Mouse (Mus musculus) common myeloid progenitor, adult 5-6 weeks (primary cell): ENCODE measurements around the gene Sgsh. TPM values are rescaled to one million over a fixed set of nuclear protein-coding genes. Genes with fewer than 3 reads are reported as not detected.
A peak's percentile ranks its signal among the peaks of the same experiment; 100 is the strongest.

Experiments used
- ATAC-seq: replicated peaks from 2 replicates; pipeline ENCODE4 v1.8.0; 2016; ENCODE audit warnings: low read depth, mild to moderate bottlenecking, moderate TSS enrichment, inconsistent platforms; ENCODE audit not compliant: poor library complexity, severe bottlenecking
- total RNA-seq: library from RNA; stranded (forward); fragments of 200-1000, 187-1606 nt; gene quantifications from 2 replicates; pipeline ENCODE4 v1.2.3, GENCODE M21; 2017

The Sgsh gene
- total RNA-seq, 1 experiment from 2014 or later, result 6.7 TPM

GRCm38 (mm10) chr11:119378551-119378950, 23.2 kb upstream of the Sgsh start:
- no peak for ATAC-seq

- peak; percentile 30; the same call in 1 of the 2 replicates for ATAC-seq
Observed at GRCm38 (mm10) chr11:119377326-119377725, 22.0 kb upstream of the Sgsh start.

DNA sequence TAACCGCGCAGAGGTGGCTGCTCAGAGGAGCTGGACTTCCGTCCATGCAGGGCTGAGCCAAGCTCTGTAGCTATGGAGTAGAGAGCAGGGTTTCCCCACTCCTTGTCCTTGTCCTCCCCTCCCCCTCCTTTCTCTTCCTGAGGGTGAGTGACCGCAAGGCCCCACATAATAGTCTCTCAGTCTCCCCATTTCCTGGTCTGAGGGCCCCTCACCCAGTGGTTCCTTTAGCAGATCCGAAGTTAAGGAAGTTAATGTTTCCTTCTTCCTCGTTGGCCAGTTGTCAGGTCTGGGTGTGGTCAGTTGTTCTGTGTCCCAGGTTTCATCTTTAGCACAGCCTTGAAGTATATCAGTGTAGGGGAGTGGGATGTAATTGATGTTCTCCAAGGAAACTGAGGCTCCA, 20.1 kb upstream of the Sgsh start:
- peak; percentile 51 for ATAC-seq

- ATAC-seq, result peak; percentile 97
Observed at GRCm38 (mm10) chr11:119363534-119364145, 8.3 kb upstream of the Sgsh start.

GRCm38 (mm10) chr11:119362769-119363533, 7.6 kb upstream of the Sgsh start:
- ATAC-seq, result peak; percentile 31

DNA sequence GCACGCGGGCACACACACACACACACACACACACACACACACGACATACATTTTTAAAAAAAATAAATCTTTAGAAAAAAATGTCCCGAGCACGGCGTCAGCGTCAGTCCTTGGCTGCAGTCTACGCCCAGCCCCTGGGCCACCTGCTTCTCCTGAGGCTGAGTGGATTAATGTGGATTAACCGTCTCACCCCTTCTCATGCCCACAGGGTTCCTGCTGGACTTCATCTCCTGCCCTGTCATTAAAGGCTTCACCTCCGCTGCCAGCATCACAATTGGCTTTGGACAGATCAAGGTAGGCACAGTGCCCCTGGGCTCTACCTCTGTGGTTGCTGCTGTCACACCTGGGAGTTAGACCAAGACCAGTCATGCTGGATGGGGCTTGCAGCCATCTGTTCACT, 3.8 kb upstream of the Sgsh start:
- no peak for ATAC-seq

DNA sequence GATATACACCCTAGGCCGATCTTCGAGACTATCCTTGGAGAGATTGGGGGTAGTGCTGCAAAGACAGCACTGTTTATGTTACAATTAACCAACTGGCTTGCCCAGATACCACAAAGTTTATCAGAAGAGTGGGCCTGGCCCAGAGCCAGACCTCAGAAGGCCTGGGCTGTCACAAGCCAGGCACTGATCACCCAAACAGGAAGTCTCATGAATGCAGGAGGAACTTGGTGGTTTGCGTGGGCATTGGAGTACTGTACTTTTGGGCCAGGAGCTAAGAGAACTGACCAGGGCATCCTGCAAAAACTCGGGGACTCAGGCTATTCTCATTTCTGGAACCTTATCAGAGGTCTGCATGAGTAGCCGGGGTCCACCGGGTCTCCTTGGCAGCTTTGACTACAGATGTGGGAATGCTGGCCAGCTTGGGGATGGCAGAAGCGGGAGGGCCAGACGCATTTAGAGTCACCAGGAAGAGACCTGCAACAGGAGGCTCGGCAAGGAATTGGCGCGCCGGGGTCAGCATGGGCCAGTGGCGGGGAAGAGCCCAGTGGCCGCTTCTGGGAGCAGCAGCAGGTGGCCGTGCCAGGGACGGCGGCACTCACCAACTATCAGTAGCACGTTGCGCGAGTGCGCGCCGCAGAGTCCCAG, 416 bp downstream of the Sgsh start:
- peak; percentile 79 for ATAC-seq

GRCm38 (mm10) chr11:119353946-119354345, 1.4 kb downstream of the Sgsh start:
- ATAC-seq, result no peak

DNA sequence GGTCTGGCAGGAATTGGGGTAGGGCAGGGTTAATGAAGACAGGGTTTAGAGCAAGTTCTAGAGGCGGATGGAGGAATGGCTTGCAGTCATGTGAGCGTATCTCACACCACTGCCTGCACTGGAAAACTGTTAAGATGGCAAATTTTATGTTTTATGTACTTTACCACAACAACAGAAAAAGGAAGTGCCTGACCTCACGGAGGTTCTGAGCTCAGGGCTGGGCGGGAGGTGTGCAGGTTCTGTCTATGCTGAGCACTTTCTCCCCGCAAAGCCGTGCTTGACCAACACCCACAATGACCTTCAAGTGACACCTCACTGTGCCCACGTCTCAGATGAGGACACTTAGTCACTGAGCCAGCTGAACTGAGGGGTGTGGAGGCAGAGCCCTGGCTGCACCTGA, 3.2 kb downstream of the Sgsh start:
- ATAC-seq, result peak; percentile 23

DNA sequence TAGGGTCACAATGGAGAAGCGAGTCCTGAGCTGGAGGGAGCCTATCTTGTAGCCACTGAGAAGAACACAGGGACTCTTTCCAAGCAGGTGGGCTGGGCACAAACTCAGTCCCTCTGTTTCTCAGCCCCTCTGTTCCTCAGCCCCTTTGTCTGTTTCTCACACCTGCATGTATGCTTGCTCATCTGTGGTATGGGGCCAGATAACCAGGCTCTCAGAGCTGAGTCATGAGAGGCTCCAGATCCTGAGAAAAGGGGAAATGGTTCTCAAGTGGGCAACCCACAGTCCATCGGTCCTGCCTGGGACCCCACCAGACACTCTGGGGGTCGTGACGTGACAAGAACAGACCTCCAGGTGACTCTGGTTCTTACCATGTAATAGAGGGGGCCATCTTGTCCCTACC, 8.2 kb downstream of the Sgsh start:
- peak; percentile 38 for ATAC-seq

GRCm38 (mm10) chr11:119344865-119345264, 10.5 kb downstream of the Sgsh start:
- peak; percentile 49 for ATAC-seq

GRCm38 (mm10) chr11:119344178-119344577, 11.2 kb downstream of the Sgsh start:
- ATAC-seq, result no peak

DNA sequence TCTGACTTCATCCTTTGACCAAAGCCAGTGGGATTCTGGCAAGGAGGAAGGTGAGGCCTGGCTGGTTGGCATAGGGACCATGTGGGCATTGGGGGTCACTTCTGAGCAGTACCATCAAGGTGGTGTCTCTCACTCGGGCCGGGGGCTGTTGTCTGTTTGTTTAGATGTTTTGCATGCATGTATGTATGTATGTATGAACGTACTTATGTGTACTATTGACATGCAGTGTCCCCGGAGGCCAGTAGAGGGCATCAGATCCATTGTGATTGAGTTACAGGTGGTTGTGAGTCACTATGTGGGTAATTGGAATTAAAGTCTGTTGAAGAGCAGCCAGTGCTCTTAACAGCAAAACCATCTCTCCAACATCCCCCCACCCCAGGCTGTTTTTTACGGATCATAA, 15.7 kb downstream of the Sgsh start:
- ATAC-seq, result peak; percentile 87

DNA sequence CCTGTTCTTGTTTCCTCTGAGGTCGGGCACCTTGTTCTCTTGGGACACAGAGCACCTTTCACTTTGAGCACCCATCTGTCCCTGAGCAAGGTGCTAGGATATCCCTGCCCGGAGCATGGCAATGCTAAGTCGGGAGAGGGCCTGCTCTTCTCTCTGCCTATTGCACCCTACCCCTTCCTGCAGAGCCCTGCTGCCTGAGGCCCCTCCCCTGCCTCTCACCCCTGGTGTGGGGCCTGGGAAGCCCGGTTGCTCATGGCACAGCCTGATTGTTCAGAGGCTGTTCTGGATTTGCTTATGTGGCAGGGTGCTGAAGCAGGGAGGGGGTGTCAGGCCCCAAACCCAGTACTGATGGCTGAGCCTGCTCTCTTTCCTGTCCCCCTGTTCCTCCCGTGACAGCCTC, 16.2 kb downstream of the Sgsh start:
- ATAC-seq, result no peak

GRCm38 (mm10) chr11:119338271-119339059, 16.9 kb downstream of the Sgsh start:
- ATAC-seq, result no peak

- ATAC-seq, result 0 out of 2 replicates have a peak, but pooled peaks have one; percentile 15
Observed at GRCm38 (mm10) chr11:119331970-119332369, 23.4 kb downstream of the Sgsh start.

DNA sequence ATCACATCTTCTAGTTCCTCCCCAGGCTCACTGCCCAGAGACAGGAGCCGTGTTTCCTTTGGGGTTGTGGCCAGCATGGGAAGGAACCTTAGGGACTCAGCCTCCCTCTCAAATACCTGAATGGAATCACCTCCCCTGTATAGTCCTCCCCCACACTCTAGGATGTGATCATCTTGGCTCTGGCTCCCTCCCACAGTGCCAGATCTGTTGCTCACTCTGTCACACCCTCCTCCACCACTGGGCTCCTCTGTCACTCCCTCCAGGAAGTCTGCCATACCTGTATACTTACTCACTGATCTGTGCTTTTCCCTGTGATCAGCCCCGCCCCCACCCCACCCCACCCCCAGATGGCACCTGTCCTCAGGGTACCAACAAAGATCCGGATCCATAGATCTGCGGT, 24.7 kb downstream of the Sgsh start:
- ATAC-seq, result no peak

GRCm38 (mm10) chr11:119325068-119325467, 30.3 kb downstream of the Sgsh start:
- ATAC-seq, result no peak

- no peak for ATAC-seq
Observed at GRCm38 (mm10) chr11:119322521-119322920, 32.8 kb downstream of the Sgsh start.

- no peak for ATAC-seq
Observed at GRCm38 (mm10) chr11:119316720-119317119, 38.6 kb downstream of the Sgsh start.
